Mouse (Mus musculus): ENCODE data around the gene Slfn3. TPM values are rescaled to one million over a fixed set of nuclear protein-coding genes. Genes with fewer than 3 reads are reported as not detected.

The Slfn3 gene
- total RNA-seq, 2 experiments from 2014 or later: 16.6 to 33.9 TPM

- peak; percentile 88 for ATAC-seq (replicated peaks; ENCODE audit: poor library complexity, severe bottlenecking)
Observed at GRCm38 (mm10) chr11:83263146-83263545, 72.0 kb downstream of the Slfn3 start.

Other genes starting within 250 kb of the Slfn3 start
- gene Slfn5, start 240.0 kb upstream of the Slfn3 start, total RNA-seq (2014; fragmentation: Nextera tagmentation): 1.7 TPM in 1 of 2 replicates, not detected in the other
- gene Slfn5, start 240.0 kb upstream of the Slfn3 start, total RNA-seq (2017): 0.82 and 3.3 TPM in 2 replicates
- gene Slfn9, start 199.5 kb upstream of the Slfn3 start, total RNA-seq (2014; fragmentation: Nextera tagmentation): 30.6 and 48.4 TPM in 2 replicates
- 44.6 and 48.6 TPM in 2 replicates for gene Slfn9, start 199.5 kb upstream of the Slfn3 start, total RNA-seq (2017)
- 8.5 and 8.9 TPM in 2 replicates for gene Slfn8, start 170.5 kb upstream of the Slfn3 start, total RNA-seq (2014; fragmentation: Nextera tagmentation)
- 7.6 and 10.2 TPM in 2 replicates for gene Slfn8, start 170.5 kb upstream of the Slfn3 start, total RNA-seq (2017)
- 8.3 and 11.4 TPM in 2 replicates for gene Slfn2, start 126.2 kb upstream of the Slfn3 start, total RNA-seq (2014; fragmentation: Nextera tagmentation)
- 30.2 and 43.3 TPM in 2 replicates for gene Slfn2, start 126.2 kb upstream of the Slfn3 start, total RNA-seq (2017)
- 0.30 TPM in 1 of 2 replicates, not detected in the other for gene Slfn1, start 74.5 kb upstream of the Slfn3 start, total RNA-seq (2014; fragmentation: Nextera tagmentation)
- gene Slfn1, start 74.5 kb upstream of the Slfn3 start, total RNA-seq (2017): 3.1 and 3.8 TPM in 2 replicates
- 1.5 and 2.8 TPM in 2 replicates for gene Slfn4, start 16.1 kb upstream of the Slfn3 start, total RNA-seq (2014; fragmentation: Nextera tagmentation)
- 6.4 and 7.2 TPM in 2 replicates for gene Slfn4, start 16.1 kb upstream of the Slfn3 start, total RNA-seq (2017)
- not detected in 2 replicates for gene Slfn14, start 95.4 kb downstream of the Slfn3 start, total RNA-seq (2014; fragmentation: Nextera tagmentation)
- gene Slfn14, start 95.4 kb downstream of the Slfn3 start, total RNA-seq (2017): not detected in 2 replicates
- 60.0 and 68.0 TPM in 2 replicates for gene Ap2b1, start 107.7 kb downstream of the Slfn3 start, total RNA-seq (2014; fragmentation: Nextera tagmentation)
- gene Ap2b1, start 107.7 kb downstream of the Slfn3 start, total RNA-seq (2017): 46.0 and 60.0 TPM in 2 replicates
- gene Pex12, start 111.3 kb downstream of the Slfn3 start, total RNA-seq (2014; fragmentation: Nextera tagmentation): 5.8 and 9.0 TPM in 2 replicates
- gene Pex12, start 111.3 kb downstream of the Slfn3 start, total RNA-seq (2017): 6.3 and 6.6 TPM in 2 replicates
- gene Rasl10b, start 217.8 kb downstream of the Slfn3 start, total RNA-seq (2014; fragmentation: Nextera tagmentation): not detected in 2 replicates
- 0.09 and 0.41 TPM in 2 replicates for gene Rasl10b, start 217.8 kb downstream of the Slfn3 start, total RNA-seq (2017)
- 0.13 TPM in 1 of 2 replicates, not detected in the other for gene Gas2l2, start 238.1 kb downstream of the Slfn3 start, total RNA-seq (2014; fragmentation: Nextera tagmentation)
- gene Gas2l2, start 238.1 kb downstream of the Slfn3 start, total RNA-seq (2017): 0.57 TPM in 1 of 2 replicates, not detected in the other
- gene 1700020L24Rik, start 246.3 kb downstream of the Slfn3 start, total RNA-seq (2014; fragmentation: Nextera tagmentation): 33.2 and 34.9 TPM in 2 replicates
- gene 1700020L24Rik, start 246.3 kb downstream of the Slfn3 start, total RNA-seq (2017): 79.8 and 113 TPM in 2 replicates